Mouse (Mus musculus): Measurements from ENCODE around the gene Npb.

The Npb gene

DNA sequence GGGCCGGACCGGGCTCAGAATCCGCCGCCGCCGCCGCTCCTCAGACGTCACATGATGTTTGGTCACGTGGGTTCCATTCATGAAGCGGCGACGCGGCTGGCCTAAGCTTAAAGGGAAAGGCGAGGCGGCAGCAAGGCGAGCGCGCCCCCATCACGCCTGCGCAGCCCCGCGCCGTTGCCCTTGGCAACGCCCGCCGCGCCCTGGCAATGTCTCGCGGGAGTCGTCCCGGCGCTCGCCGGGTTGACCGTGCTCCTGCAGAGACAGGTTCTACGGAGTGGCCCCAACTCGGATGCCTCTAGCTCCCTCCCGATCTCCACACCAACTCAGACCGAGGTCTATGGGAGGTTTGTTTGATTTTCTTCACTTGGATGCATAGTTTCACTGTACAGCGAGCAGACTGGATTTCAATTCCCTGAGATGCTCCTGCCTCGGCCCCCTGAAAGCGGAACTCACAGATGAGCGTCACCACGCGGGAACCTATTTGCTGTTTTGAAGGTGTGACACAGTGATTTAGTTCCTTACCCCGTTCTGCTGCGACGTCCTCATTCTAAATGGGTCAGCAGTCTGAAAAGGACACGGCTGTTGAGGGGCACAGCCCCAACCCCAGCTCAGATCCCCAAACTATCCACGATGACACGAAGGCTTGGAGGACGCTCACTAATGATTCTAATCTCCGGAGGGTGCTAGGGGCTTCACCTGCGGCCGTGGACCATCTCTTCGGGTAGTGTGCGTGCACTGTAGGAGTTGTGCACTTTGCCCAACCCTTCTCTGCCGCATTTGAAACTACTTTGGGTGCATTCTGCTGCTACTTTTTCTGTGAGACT, 25.5 kb downstream of the Npb start, which contains the start of gene Mafg:
Gene Mafg (minus strand): TSS at position 81 of the 824 bp plus-strand sequence.
- peak; percentile 94 for DNase-seq

DNA sequence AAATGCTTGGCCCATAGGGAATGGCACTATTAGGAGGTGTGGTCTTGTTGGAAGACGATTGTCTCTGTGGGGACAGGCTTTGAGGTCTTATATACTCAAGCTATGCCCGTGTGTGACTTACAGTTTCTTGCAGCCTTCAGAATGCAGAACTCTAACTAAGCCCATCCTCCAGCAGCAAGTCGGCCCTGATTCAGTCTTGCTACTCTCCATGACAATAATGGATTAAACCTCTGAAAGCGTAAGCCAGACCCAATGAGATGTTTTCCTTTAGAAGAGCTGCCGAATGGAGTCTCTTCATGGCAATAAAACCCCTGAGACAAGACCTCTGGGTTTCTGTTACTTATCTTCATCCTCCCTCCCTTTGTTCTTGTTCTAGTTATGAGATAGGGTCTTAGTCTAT, 26.5 kb downstream of the Npb start:
- DNase-seq: no peak

DNA sequence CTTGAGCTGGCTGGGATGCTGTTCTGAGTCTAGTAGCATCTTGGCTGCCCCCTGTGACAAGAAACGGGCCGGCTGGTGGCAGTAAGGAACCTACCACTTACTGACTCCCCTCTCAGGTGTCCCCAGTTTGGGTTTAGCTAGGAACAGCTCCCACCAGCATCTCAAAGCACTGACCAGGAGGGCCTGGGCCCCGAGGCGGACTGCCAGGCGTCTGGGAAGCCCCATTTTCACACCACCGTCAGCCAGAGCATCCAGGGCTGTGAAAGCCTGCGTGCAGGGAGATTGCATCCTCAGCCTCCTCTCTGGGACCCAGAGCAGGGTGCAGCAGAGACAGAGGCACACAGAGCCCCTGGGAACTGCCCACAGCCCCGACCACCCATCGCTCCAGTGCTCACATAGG, 33.0 kb downstream of the Npb start:
- DNase-seq: no peak

DNA sequence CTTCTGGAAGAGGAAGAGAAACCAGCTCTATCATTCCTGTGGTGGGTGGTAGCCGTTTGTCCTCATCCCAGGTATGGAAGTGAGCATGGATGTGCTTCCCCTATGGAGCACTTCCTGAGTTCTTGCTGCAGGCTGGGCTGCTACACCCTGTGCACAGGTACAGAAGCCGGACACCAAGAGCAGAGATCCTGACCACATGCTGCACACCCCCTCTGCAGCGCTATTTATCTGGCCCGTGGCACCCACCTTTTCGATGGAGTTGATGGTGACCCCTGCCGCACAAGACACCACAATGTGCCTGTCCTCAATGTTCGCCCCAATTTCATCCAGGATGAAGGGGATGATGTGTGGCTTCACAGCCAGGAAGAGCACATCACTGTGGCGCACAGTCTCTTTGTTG, 33.6 kb downstream of the Npb start:
- no peak for DNase-seq

DNA sequence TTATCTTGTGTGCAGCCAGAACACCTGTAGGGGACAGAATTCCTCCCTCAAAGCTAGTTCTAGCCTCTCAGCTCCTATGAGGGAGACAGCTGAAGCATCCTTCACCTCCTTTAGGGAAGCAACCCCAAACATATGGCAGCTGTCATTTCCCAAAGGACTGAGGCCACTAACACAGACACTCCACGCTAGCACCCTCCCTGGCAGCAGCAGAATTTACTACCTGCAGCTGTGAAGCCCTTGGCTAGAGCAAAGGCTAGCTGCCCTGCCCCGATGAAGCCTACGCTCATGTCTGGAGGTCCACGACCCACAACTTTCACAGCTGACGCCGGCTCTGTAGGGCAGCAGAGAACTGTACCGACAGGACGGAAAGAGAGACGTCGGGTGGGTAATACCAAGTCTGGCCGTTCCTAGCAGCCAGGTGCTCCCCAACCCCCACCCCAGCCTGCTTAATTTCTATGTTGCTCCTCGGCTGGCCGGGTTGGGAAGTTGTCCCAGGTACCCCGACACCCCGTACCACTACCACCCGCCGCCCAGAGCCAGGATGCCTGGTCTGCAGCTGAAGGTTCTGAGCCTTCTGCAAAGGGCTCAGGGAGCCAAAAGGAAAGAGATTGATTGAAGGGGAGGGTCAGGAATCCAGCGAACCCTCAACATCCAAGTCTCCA, 34.8 kb downstream of the Npb start:
- no peak for DNase-seq

- peak; percentile 91 for DNase-seq
Observed at GRCm38 (mm10) chr11:120643601-120643987, 35.3 kb downstream of the Npb start, which contains the start of gene Pycr1. Gene Pycr1 (minus strand): TSS chr11:120643769.

DNA sequence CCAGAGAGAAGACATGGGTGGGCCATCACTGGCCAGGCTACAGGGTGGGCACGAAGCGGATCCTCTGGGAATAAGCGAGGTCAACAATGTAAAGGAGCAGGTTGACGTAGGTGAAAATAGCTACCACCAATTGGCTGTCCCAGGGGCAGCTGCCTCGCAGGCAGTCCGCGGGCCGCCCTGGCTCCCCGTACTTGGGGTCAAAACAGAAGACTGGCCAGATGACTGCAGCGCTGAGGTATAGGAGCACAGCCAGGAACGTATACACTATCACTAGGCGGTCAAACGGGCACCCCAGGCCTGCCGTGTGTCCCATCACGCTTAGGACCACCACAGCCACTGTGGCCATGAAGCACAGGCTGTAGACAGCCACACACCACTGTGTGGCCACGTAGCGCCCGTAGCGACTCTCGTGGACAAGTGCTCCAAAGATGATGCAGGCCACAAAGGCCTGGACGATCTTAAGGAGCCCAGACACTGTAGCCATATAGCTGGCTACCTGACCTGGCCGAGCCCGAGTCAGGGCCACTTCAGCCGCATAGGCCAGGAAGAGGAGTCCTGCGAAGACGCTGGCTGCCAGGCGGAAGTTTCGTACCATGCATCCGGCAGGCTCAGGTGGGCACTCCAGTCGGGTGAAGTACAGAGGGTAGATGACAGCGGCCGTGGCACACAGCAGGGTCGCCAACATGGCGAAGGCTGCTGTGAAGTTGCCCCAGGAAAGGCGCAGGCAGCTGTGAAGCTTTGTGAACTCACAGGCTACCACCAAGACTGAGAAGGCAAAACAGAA, 39.0 kb downstream of the Npb start:
- DNase-seq: no peak

DNA sequence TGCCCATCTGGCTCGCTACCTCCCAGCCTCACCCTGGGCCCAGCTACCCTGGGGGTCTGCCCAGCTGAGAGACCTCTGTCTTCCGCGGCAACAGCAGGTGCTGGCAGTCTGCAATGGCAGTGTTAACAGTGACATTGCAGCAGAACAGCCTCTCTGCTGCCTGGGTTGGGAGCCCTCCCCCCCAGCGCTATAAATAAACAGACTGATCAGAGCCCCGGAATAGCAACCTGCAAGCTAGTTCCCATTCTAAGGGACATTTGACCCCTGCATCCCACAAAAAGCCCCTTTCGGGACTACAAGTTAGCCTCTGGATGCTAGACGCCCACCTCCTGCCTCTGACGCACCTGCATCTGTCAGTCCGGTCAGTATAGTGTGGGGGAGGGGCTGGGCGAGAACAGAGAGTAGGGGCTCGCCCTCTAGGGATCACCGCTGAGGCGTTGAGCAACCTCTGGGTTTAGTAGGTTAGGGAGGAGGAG, 39.8 kb downstream of the Npb start, which contains the start of gene Myadml2:
Gene Myadml2 (minus strand): TSS at position 158 of the 476 bp plus-strand sequence.
- DNase-seq: no peak

DNA sequence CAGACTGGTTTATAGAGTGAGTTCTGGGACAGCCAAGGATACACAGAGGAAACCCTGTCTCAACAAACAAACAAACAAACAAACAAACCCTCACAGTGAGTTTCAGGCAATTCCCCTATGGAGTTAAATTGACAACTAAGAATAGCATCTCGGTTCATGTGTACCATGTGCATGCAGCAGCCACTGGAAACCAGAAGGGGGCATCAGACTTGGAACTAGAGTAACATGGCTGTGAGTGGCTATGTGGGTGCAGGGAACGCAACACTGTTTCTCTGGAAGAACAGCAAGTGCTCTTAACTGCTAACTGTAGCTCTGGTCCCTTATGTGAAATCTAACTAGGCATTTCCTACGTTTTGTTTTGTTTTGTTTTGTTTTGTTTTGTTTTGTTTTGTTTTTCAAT, 43.6 kb downstream of the Npb start:
- no peak for DNase-seq

- no peak for DNase-seq
Observed at GRCm38 (mm10) chr11:120654741-120655140, 46.5 kb downstream of the Npb start.

GRCm38 (mm10) chr11:120657301-120657700, 49.0 kb downstream of the Npb start:
- no peak for DNase-seq
